9 mouse cellular contexts compared by ENCODE assay signal in the genomic region with DNA sequence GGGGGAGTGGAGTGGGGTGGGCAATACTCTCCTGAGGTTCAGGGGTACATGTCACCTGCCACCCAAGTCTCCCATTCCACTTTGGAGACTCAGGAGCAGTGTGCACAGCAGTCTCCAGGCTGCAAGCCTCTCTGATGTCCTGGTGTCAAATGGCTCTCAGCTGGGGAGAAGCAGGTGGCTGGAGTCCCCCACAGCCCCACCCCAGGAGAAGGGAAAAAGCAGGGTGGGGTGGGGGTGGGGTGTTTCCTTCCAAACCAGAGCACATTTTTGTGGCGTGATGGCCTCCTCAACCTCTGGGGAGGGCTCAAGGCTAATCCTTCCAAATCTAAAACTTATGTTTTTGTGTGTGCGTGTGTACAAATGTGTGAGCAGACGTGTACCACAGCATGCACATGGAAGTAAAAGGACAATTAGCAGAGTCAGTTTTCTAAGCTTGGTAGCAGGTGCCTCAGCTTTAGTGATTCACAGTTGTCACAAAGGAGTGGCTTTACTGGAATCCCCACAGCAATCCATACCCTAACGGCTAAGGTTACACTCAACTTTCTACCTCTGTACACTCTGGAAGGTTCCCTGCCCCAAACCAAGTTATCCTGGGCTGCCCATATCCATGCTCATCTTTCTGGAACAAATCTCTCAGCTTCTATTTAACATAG.
DNase-seq lines count a peak whose midpoint lies in the region; ATAC-seq and TF ChIP-seq lines count a peak whose summit lies in the region.
"Had no signal": no experiment of that assay in that cellular context is flagged by ENCODE, and none has a peak within 500 bp of the region (broad histone marks: within the 10 kb centered on the region; RNA-seq: fewer than 3 reads in every experiment).

No protein-coding gene starts in this region.

- no peak for TF ChIP-seq CTCF in midbrain, postnatal 0 days (IDR thresholded peaks at IDR 0.05)
- no peak for TF ChIP-seq CTCF in stomach, postnatal 0 days (IDR thresholded peaks at IDR 0.05; ENCODE audit: low read depth)

- 65% methylated on average over 4 of the region's 4 CpGs for WGBS in midbrain, embryonic 10.5 days
- WGBS in midbrain, postnatal 0 days: 51% methylated on average over 4 of the region's 4 CpGs
- WGBS in limb, embryonic 10.5 days: 47% methylated on average over 4 of the region's 4 CpGs
- 28% methylated on average over 4 of the region's 4 CpGs for WGBS in stomach, postnatal 0 days

- no peaks in the 10 kb centered on the region for H3K9me3 ChIP-seq in midbrain, embryonic 10.5 days (replicated peaks)
- H3K9me3 ChIP-seq in midbrain, postnatal 0 days (ENCODE audit: low read length): no peaks in the 10 kb centered on the region
- no peaks in the 10 kb centered on the region for H3K9me3 ChIP-seq in limb, embryonic 10.5 days (replicated peaks)
- H3K9me3 ChIP-seq in stomach, postnatal 0 days (ENCODE audit: control insufficient read depth, low read length): no peaks in the 10 kb centered on the region

- peak; percentile 95 for DNase-seq in heart, adult 11 months
- no peak for DNase-seq in heart, adult 9 months (ENCODE audit: low spot score in 2 of 2)
- no peak for DNase-seq in midbrain, embryonic 10.5 days (ENCODE audit: low spot score)
- DNase-seq in midbrain, postnatal 0 days (ENCODE audit: low spot score): no peak
- no peak for DNase-seq in limb, embryonic 10.5 days (ENCODE audit: low spot score)
- DNase-seq in stomach, postnatal 0 days (ENCODE audit: low spot score): peak; percentile 35
- no peak for DNase-seq in left cerebral cortex, adult 11 months (ENCODE audit: low spot score)
- DNase-seq: kidney, postnatal 14 days had no signal

- H3K36me3 ChIP-seq in midbrain, embryonic 10.5 days: peaks cover 11% of the 10 kb centered on the region
- H3K36me3 ChIP-seq in midbrain, postnatal 0 days (ENCODE audit: insufficient read depth, low read length): no peaks in the 10 kb centered on the region
- H3K36me3 ChIP-seq in limb, embryonic 10.5 days: peaks cover 4% of the 10 kb centered on the region
- H3K36me3 ChIP-seq in stomach, postnatal 0 days (ENCODE audit: control insufficient read depth, insufficient read depth, low read length): no peaks in the 10 kb centered on the region

- H3K4me1 ChIP-seq in midbrain, embryonic 10.5 days: peaks cover 98% of the 10 kb centered on the region
- H3K4me1 ChIP-seq in midbrain, postnatal 0 days (ENCODE audit: insufficient read depth, low read length): no peaks in the 10 kb centered on the region; the same call in 1 of the 2 replicates
- H3K4me1 ChIP-seq in limb, embryonic 10.5 days: peaks cover 98% of the 10 kb centered on the region
- peaks cover 28% of the 10 kb centered on the region for H3K4me1 ChIP-seq in stomach, postnatal 0 days (replicated peaks; ENCODE audit: control insufficient read depth, insufficient read depth)

- no peak overlapping the region for H3K9ac ChIP-seq in midbrain, postnatal 0 days (replicated peaks; ENCODE audit: low read length, poor library complexity, severe bottlenecking)
- H3K9ac ChIP-seq in stomach, postnatal 0 days (ENCODE audit: low read length): no peak overlapping the region

- no peaks in the 10 kb centered on the region for H3K27me3 ChIP-seq in midbrain, embryonic 10.5 days (ENCODE audit: low read depth, poor library complexity, severe bottlenecking)
- no peaks in the 10 kb centered on the region for H3K27me3 ChIP-seq in midbrain, postnatal 0 days (ENCODE audit: insufficient read depth, low read length)
- H3K27me3 ChIP-seq in limb, embryonic 10.5 days (ENCODE audit: low read depth, poor library complexity, severe bottlenecking): no peaks in the 10 kb centered on the region
- H3K27me3 ChIP-seq in stomach, postnatal 0 days (ENCODE audit: control insufficient read depth, insufficient read depth, low read length): no peaks in the 10 kb centered on the region

- ATAC-seq in midbrain, postnatal 0 days (ENCODE audit: low FRiP score): no peak
- ATAC-seq in stomach, postnatal 0 days (ENCODE audit: low FRiP score, low TSS enrichment): no peak
- no peak for ATAC-seq in monocyte, adult 5-6 weeks (replicated peaks; ENCODE audit: insufficient number of reproducible peaks, low FRiP score, low TSS enrichment, poor library complexity, severe bottlenecking)

- no peak for TF ChIP-seq EP300 in stomach, postnatal 0 days (optimal IDR thresholded peaks at IDR 0.05)

- no peak overlapping the region for H3K4me3 ChIP-seq in midbrain, embryonic 10.5 days
- no peak overlapping the region for H3K4me3 ChIP-seq in midbrain, postnatal 0 days (ENCODE audit: low read depth, low read length)
- H3K4me3 ChIP-seq in limb, embryonic 10.5 days: no peak overlapping the region
- no peak overlapping the region for H3K4me3 ChIP-seq in stomach, postnatal 0 days (ENCODE audit: low read depth, low read length)

- H3K4me2 ChIP-seq in midbrain, postnatal 0 days (ENCODE audit: low read depth, low read length, poor library complexity, severe bottlenecking): no peak overlapping the region
- no peak overlapping the region for H3K4me2 ChIP-seq in stomach, postnatal 0 days (replicated peaks; ENCODE audit: low read depth)

- H3K27ac ChIP-seq in midbrain, embryonic 10.5 days (replicated peaks): peak overlapping the region; percentile 63
- H3K27ac ChIP-seq in midbrain, postnatal 0 days (ENCODE audit: low read depth, low read length): no peak overlapping the region
- peak overlapping the region; percentile 66 for H3K27ac ChIP-seq in limb, embryonic 10.5 days
- H3K27ac ChIP-seq in stomach, postnatal 0 days (replicated peaks): peak overlapping the region; percentile 61

Comparison
In these comparisons a context has a peak if more than half of its experiments do, and no peak if none do; other contexts are left out.
1. DNase-seq: peak in heart, adult 11 months (single experiment) and stomach, postnatal 0 days (single experiment); none in heart, adult 9 months (0 of 2), midbrain, embryonic 10.5 days (single experiment), midbrain, postnatal 0 days (single experiment), limb, embryonic 10.5 days (single experiment) and left cerebral cortex, adult 11 months (single experiment).